Mouse (Mus musculus) midbrain, postnatal 0 days (tissue): ENCODE measurements around the gene Cacna1c. TPM values are rescaled to one million over a fixed set of nuclear protein-coding genes. Genes with fewer than 3 reads are reported as not detected.

ENCODE experiments used
- ATAC-seq: fragments of 200-750 bp; cut with Nextera tagmentation; 2 replicates; pipeline ENCODE4 v1.8.0; 2017; ENCODE audit warnings: moderate number of reproducible peaks, mild to moderate bottlenecking, moderate TSS enrichment, moderate library complexity; ENCODE audit not compliant: low FRiP score
- DNase-seq: peaks from one replicate; pipeline ENCODE4 v3.0.0-alpha.2; 2015; ENCODE audit warnings: low spot score
- H3K27ac ChIP-seq: fragments of 300-500 bp; sonication (generic); 2 replicates; pipeline ENCODE4 v1.5.1; 2014; ENCODE audit warnings: low read depth, mild to moderate bottlenecking, low read length, mixed read lengths
- H3K27me3 ChIP-seq: fragments of 300-500 bp; sonication (generic); 2 replicates; pipeline ENCODE4 v1.6.1; 2014; ENCODE audit warnings: low read length, control low read depth, mixed read lengths; ENCODE audit not compliant: insufficient read depth
- H3K36me3 ChIP-seq: fragments of 300-500 bp; sonication (generic); 2 replicates; pipeline ENCODE4 v1.6.1; 2014; ENCODE audit warnings: low read length, control low read depth, mixed read lengths; ENCODE audit not compliant: insufficient read depth
- H3K4me1 ChIP-seq: fragments of 300-500 bp; sonication (generic); 2 replicates; pipeline ENCODE4 v1.6.1; 2014; ENCODE audit warnings: mild to moderate bottlenecking, control low read depth, antibody characterized with exemption, low read length, mixed read lengths; ENCODE audit not compliant: insufficient read depth
- H3K4me2 ChIP-seq: fragments of 300-500 bp; sonication (generic); 2 replicates; pipeline ENCODE4 v1.6.1; 2014; ENCODE audit warnings: low read depth, mild to moderate bottlenecking, low read length, mixed read lengths; ENCODE audit not compliant: poor library complexity, severe bottlenecking
- H3K4me3 ChIP-seq: fragments of 300-500 bp; sonication (generic); 2 replicates; pipeline ENCODE4 v1.5.1; 2014; ENCODE audit warnings: low read depth, mild to moderate bottlenecking, low read length, moderate library complexity
- H3K9ac ChIP-seq: fragments of 300-500 bp; sonication (generic); replicated peaks from 2 replicates; pipeline ENCODE4 v1.6.1; 2014; ENCODE audit warnings: mild to moderate bottlenecking, low read length, moderate library complexity, mixed read lengths; ENCODE audit not compliant: poor library complexity, severe bottlenecking
- H3K9me3 ChIP-seq: fragments of 300-500 bp; sonication (generic); 2 replicates; pipeline ENCODE4 v1.6.1; 2016; ENCODE audit warnings: low read length, control low read depth
- CTCF ChIP-seq: IDR thresholded peaks from 2 replicates; pipeline ENCODE4 v1.5.1; 2016; ENCODE audit warnings: antibody characterized with exemption, mild to moderate bottlenecking
- WGBS: fragments of 180-500 bp; shearing (Covaris S2); extraction: QIAGEN DNeasy Blood & Tissue Kit; methylation state at CpG from one replicate; pipeline ENCODE4 v1.1.7; 2014; 5-methylcytosine and 5-hydroxymethylcytosine counted together
- polyA plus RNA-seq: library from polyadenylated mRNA; unstranded; fragments of >200 nt; fragmentation: Nextera tagmentation; extraction: Ambion mirVana; gene quantifications from 2 replicates; pipeline ENCODE4 v1.2.1, GENCODE M21; 2015
- total RNA-seq: library from RNA; depleted of rRNA; stranded (reverse); fragments of >200 nt; gene quantifications from 2 replicates; pipeline ENCODE4 v1.2.3, GENCODE M21; 2014

Cacna1c gene
- total and polyA plus RNA-seq, 2 experiments from 2014 or later, result 4.9 to 33.9 TPM

DNA sequence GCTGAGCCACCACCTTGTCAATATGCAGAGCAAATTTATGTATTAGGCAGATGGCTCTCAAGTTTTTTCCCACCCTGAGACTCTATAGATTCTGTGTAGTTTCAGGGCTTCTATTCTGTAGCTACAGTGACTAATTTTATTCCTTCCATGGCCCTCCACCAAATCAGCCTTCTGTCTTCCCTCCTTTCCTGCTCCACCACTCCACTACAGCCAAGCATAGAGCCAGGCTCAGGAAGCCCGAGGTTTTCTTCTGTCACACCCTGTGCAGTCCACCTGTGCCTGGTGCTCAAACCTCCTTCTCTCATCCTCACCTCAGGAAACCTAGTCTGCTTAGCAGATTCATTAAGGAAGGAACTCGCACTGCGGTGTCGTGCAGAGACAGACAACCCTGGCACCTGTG lies 51.1 kb downstream of the Cacna1c start:
- Histone ChIP-seq H3K36me3 (no peaks in the 10 kb centered on the region), H3K4me1 (no peaks in the 10 kb centered on the region), H3K9ac (no peak overlapping the region), H3K27ac (no peak overlapping the region), H3K4me2 (no peak overlapping the region), H3K4me3 (no peak overlapping the region), H3K27me3 (no peaks in the 10 kb centered on the region), H3K9me3 (no peaks in the 10 kb centered on the region)
- no peak for TF ChIP-seq CTCF
- ATAC-seq (no peak), DNase-seq (no peak)
- 67% methylated on average over 4 of the region's 4 CpGs for WGBS

DNA sequence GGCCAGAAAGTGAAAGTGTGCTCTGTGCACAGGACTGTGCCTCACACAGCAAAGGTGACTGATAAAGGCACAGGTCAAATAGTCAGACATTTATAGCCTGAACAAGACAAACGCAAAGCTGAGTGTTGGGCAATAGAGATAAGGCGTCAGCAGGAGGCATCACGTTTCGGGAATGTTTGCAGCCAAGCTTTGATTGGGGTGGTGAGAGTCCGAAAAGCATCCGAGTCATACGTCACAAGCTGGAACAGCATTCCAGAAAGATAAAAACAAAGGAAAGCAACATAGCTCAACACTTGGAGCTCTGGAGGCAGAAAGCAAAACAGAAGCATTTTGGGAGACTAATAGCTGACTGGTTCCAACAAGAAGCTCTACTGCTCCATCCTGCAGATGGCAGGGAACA lies 56.7 kb downstream of the Cacna1c start:
- 84% methylated on average over 7 of the region's 7 CpGs for WGBS
- H3K27ac ChIP-seq, result no peak overlapping the region

DNA sequence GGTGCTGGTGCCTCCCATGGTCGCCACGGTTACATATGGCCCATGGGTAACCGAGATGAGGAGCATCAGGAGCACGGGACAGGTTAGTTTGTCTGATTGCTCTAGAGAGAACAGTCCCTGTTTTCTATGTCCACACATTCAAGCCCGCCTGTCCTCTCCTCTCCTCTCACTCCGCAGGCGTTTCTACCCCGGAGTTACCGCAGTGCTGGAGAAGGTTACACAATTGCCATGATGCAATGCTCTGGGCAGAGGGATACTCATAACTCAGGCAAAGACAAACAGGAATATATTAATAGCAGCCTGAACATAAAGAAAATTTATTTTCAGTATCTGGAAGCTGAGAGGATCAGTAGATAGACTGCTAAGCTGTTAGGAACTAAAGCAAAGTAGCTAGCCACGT lies 58.5 kb downstream of the Cacna1c start:
- TF ChIP-seq CTCF, result no peak
- Histone ChIP-seq H3K9ac (no peak overlapping the region), H3K9me3 (no peaks in the 10 kb centered on the region), H3K27ac (no peak overlapping the region), H3K4me1 (no peaks in the 10 kb centered on the region), H3K4me2 (no peak overlapping the region), H3K36me3 (no peaks in the 10 kb centered on the region), H3K27me3 (no peaks in the 10 kb centered on the region), H3K4me3 (no peak overlapping the region)
- WGBS, result 89% methylated on average over 10 of the region's 10 CpGs
- no peak for ATAC-seq
- no peak for DNase-seq

More for the DNA sequence above, 56.7 kb downstream of the Cacna1c start:
- no peak for DNase-seq
- no peaks in the 10 kb centered on the region for H3K4me1 ChIP-seq
- H3K36me3 ChIP-seq, result no peaks in the 10 kb centered on the region
- no peak overlapping the region for H3K9ac ChIP-seq
- no peaks in the 10 kb centered on the region for H3K9me3 ChIP-seq
- H3K4me3 ChIP-seq, result no peak overlapping the region
- no peak for ATAC-seq
- no peak overlapping the region for H3K4me2 ChIP-seq
- H3K27me3 ChIP-seq, result no peaks in the 10 kb centered on the region
- TF ChIP-seq CTCF, result no peak

DNA sequence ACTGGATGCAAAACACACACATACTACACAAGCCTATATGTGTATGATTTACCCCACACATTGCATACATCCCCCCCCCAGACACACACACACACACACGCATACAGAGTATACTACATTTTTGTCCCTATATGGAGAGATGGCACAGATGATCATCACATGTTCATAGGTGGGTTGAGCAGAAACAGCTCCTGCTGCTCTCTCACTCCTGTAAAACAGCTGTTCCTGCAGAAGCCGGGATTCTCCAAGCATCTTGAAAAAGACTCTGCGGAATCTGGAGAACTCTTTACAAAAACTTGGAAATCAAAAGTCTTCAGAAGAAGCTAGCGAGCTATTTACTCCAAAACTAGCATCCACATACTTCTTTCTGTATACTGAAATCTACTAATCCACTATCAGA lies 63.4 kb downstream of the Cacna1c start:
- H3K9ac ChIP-seq, result no peak overlapping the region
- no peak overlapping the region for H3K4me2 ChIP-seq
- no peaks in the 10 kb centered on the region for H3K36me3 ChIP-seq
- H3K27me3 ChIP-seq, result no peaks in the 10 kb centered on the region
- no peak for TF ChIP-seq CTCF
- no peak overlapping the region for H3K27ac ChIP-seq
- DNase-seq (no peak), ATAC-seq (no peak)
- H3K4me3 ChIP-seq, result no peak overlapping the region
- H3K4me1 ChIP-seq, result no peaks in the 10 kb centered on the region
- 91% methylated on average over 4 of the region's 4 CpGs for WGBS
- H3K9me3 ChIP-seq, result no peaks in the 10 kb centered on the region

DNA sequence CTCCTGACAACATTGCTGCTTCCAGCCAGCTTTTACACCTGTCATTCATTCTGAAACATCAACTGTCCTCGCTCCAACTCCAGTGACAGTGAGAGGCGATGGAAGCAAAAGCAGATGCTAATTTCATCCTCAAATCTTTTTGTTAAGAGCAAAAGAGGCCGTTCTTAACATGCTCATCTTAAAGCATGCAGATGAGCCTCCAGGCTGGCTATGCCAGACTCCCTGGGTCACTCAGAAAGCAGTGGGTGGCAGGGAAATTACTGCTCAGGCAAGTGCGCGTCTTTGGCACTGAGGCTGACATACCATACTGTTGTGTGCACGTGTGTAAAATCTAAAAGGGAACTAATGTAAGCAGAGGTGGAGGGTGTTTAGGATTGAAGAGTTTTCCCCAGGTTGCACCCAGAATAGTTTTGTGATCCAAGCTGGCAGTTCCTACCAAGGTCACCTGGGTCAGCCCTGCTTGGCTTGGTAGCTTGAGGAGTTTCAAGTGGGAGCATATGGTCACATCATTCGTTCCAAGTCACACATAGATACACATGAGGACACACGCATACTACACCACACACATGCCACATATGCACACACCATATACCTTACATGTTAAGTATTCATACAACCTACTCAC lies 64.0 kb downstream of the Cacna1c start:
- Histone ChIP-seq H3K9me3 (no peaks in the 10 kb centered on the region), H3K4me1 (no peaks in the 10 kb centered on the region), H3K27me3 (no peaks in the 10 kb centered on the region), H3K36me3 (no peaks in the 10 kb centered on the region), H3K9ac (no peak overlapping the region), H3K4me2 (no peak overlapping the region), H3K4me3 (no peak overlapping the region), H3K27ac (no peak overlapping the region)
- no peak for TF ChIP-seq CTCF
- no peak for ATAC-seq
- WGBS, result 65% methylated on average over 8 of the region's 8 CpGs
- DNase-seq, result no peak

DNA sequence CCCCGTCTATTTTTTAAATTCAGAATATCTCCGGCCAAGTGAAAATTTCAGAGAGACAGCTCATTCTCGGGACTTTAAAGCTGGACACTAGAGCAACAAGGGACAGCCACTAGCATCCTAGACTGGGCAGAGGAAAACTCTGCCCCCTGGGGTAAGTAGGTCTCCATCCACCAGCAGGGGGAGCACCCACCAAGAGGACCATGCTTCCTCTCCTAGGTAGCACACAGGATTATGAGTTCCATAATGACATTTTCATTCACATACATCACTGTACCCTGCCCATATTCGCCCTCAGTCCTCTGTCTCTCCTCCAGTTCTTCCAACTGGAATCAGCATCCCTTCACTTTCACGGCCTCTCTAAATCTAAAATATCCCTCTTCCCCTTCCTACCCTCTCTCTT lies 66.6 kb downstream of the Cacna1c start:
- Histone ChIP-seq H3K27ac (no peak overlapping the region), H3K4me1 (no peaks in the 10 kb centered on the region), H3K4me2 (no peak overlapping the region), H3K4me3 (no peak overlapping the region), H3K9me3 (no peaks in the 10 kb centered on the region), H3K9ac (no peak overlapping the region), H3K27me3 (no peaks in the 10 kb centered on the region), H3K36me3 (no peaks in the 10 kb centered on the region)
- DNase-seq (no peak), ATAC-seq (no peak)
- 83% methylated on average over 5 of the region's 5 CpGs for WGBS
- TF ChIP-seq CTCF, result peak; percentile 62
